8 mouse cellular contexts compared by ENCODE assay signal in the genomic region with DNA sequence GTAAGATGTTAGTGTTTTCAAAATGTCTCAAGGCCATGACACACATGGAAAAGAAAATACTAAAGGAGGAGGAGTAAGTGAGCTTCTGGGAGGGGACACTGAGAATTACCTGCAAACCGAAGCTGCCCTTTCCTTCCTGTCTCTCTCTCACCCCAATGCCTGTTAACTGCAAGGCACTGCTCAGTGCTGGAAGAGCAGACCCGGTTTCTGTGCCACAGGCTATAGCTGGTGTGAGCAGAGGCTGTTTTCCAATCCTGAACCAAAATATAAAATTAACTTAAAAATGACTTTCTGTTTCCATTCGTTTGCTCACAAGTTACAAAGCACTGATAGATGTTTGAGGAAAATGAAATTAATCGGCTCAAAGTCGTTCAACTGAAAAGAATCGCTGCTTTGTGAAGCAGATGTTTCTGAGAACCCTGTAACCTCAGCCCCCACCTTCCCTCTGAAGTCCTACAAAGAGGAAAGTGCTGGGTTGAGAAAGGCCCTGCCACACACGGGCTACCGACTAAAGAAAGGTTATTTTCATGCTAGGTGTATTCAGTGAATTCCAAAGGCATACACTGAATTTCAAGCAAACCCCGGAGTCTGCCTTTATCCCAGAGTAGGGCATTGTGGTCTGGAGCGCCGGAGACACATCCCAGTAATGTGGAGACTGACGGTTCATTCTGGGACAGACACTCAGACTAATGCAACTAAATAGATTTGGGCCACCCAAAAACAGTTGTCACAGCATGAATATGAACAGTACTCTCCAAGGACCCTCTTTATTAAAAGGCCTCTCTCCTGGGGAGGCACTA.
DNase-seq lines count a peak whose midpoint lies in the region; ATAC-seq lines count a peak whose summit lies in the region.
"Had no signal": no experiment of that assay in that cellular context is flagged by ENCODE, and none has a peak within 500 bp of the region (broad histone marks: within the 10 kb centered on the region; RNA-seq: fewer than 3 reads in every experiment).

No protein-coding gene starts in this region.

- DNase-seq in forebrain, embryonic 11.5 days (ENCODE audit: low spot score) = no peak
- peak; percentile 60 for DNase-seq in thymus, postnatal 0 days (ENCODE audit: low spot score)
- no peak for DNase-seq in spleen, postnatal 36 days (ENCODE audit: low spot score in 2 of 2)
- no peak for DNase-seq in adrenal gland, postnatal 25 days
- no peak for DNase-seq in left cerebral cortex, adult 9 months (ENCODE audit: low spot score in 2 of 2)

- no peak overlapping the region; the same call in 1 of the 2 replicates for H3K4me2 ChIP-seq in forebrain, embryonic 11.5 days (ENCODE audit: low read depth, low read length, severe bottlenecking)
- H3K4me2 ChIP-seq: intestine, embryonic 15.5 days had no signal

- whole genome bisulfite sequencing in forebrain, embryonic 11.5 days = 17% methylated on average over 12 of the region's 12 CpGs

- no peaks in the 10 kb centered on the region for H3K27me3 ChIP-seq in forebrain, embryonic 11.5 days (ENCODE audit: control insufficient read depth, insufficient read depth, low read length)
- H3K27me3 ChIP-seq: intestine, embryonic 15.5 days had no signal

- no peaks in the 10 kb centered on the region for H3K9me3 ChIP-seq in forebrain, embryonic 11.5 days (ENCODE audit: control insufficient read depth, low read length)
- H3K9me3 ChIP-seq: intestine, embryonic 15.5 days had no signal

- H3K27ac ChIP-seq in forebrain, embryonic 11.5 days (ENCODE audit: low read depth, low read length) = no peak overlapping the region
- H3K27ac ChIP-seq: intestine, embryonic 15.5 days had no signal

- H3K9ac ChIP-seq in forebrain, embryonic 11.5 days (ENCODE audit: low read length) = no peak overlapping the region
- H3K9ac ChIP-seq: intestine, embryonic 15.5 days had no signal

- ATAC-seq in activated CD4-positive, CD25-positive, alpha-beta regulatory T cell, adult 4 months = peak; percentile 81
- peak; percentile 73 for ATAC-seq in forebrain, embryonic 11.5 days (replicated peaks; ENCODE audit: low FRiP score)
- 0 out of 2 replicates have a peak, but pooled peaks have one; percentile 33 for ATAC-seq in megakaryocyte progenitor cell, adult 5-6 weeks (replicated peaks; ENCODE audit: poor library complexity)
- ATAC-seq: intestine, embryonic 15.5 days had no signal

- H3K4me1 ChIP-seq in forebrain, embryonic 11.5 days (replicated peaks; ENCODE audit: control insufficient read depth, insufficient read depth, low read length) = no peaks in the 10 kb centered on the region; the same call in 1 of the 2 replicates
- H3K4me1 ChIP-seq: intestine, embryonic 15.5 days had no signal

- H3K36me3 ChIP-seq in forebrain, embryonic 11.5 days (ENCODE audit: control insufficient read depth, insufficient read depth, low read length) = no peaks in the 10 kb centered on the region
- H3K36me3 ChIP-seq: intestine, embryonic 15.5 days had no signal

- no peak overlapping the region for H3K4me3 ChIP-seq in forebrain, embryonic 11.5 days (ENCODE audit: low read depth, low read length)
- H3K4me3 ChIP-seq: intestine, embryonic 15.5 days had no signal
